Mouse (Mus musculus): ENCODE measurements around the gene Ppbp. TPM values are rescaled to one million over a fixed set of nuclear protein-coding genes. Genes with fewer than 3 reads are reported as not detected.
"Not testable (repeated sequence)": the region's sequence is repeated elsewhere in the genome, so short reads cannot be mapped to it uniquely, and the experiment has no call there.

Ppbp gene
- polyA plus RNA-seq, 1 experiment from 2014 or later, result 2.5 TPM

DNA sequence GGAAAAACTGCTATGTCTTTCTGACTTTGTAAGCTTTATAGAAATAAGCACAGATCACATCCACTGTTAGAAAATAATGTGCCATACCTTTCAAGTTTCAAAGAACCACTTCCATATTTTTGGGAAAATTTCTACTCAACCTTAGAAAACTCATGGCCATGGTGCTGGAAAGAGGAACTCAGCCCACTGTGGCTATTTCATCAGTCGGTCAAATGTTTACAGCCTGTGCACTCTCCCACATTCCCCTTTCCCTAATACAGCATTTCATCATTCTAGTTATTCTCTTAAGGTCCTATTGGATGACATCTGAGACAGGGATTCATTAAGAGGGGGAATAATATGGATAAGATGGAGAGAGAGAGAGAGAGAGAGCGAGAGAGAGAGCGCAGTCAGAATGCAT lies 15.4 kb downstream of the Ppbp start:
- ATAC-seq, result no peak
- no peaks in the 10 kb centered on the region for H3K27me3 ChIP-seq (replicated peaks; ENCODE audit: control insufficient read depth, insufficient read depth, low read length)
- H3K36me3 ChIP-seq (ENCODE audit: control insufficient read depth, insufficient read depth, low read length), result no peaks in the 10 kb centered on the region
- no peak overlapping the region for H3K9ac ChIP-seq (ENCODE audit: low read depth, low read length)
- no peak overlapping the region for H3K4me2 ChIP-seq (ENCODE audit: low read depth, low read length)
- 77% methylated on average over 3 of the region's 3 CpGs for WGBS
- H3K4me1 ChIP-seq (ENCODE audit: control insufficient read depth, insufficient read depth, low read length), result 0 out of 2 replicates have a peak, but pooled peaks cover 4% of the 10 kb centered on the region
- no peak overlapping the region for H3K4me3 ChIP-seq (ENCODE audit: low read length)
- H3K9me3 ChIP-seq (ENCODE audit: control insufficient read depth, low read length), result no peaks in the 10 kb centered on the region
- H3K27ac ChIP-seq (ENCODE audit: low read length), result no peak overlapping the region

DNA sequence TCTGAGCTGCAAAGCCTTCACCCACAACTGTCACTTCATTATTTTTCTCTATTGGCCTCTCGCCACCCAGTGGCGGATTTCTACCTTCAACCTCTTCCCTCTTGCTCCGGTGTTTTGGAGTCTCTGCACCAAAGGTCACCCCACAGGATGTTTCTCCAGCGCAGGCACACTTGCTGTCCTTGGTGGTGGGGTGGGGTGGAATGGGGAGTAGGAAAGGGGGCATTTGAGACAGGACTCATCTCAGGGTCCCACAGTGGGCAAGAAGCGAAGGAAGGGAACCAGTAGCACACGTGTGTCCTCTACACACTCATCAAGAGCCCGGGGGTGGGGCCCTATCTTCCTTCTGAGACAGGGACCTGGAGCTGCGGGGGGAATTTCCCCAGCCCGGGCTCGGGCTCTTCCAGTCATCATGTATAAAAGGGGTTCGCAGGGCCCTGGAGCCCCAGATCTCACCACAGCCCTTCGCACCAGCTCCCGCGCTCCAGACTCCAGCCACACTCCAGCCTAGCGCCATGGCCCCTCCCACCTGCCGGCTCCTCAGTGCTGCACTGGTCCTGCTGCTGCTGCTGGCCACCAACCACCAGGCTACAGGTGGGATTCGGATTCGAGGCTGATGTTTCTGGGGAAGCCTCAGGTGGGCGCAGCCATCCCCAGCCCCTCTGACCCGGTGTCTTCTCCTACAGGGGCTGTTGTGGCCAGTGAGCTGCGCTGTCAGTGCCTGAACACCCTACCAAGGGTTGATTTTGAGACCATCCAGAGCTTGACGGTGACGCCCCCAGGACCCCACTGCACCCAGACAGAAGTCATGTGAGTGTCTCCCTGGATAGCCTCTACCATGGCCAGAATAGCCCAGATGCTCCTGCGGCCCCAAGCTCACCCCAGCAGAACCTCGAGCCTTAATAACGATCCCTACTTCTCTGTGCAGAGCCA lies 17.6 kb downstream of the Ppbp start, which contains the start of gene Cxcl3:
Gene Cxcl3 (plus strand): TSS at position 445 of the 930 bp plus-strand sequence.
- Histone ChIP-seq H3K4me1 (ENCODE audit: control insufficient read depth, insufficient read depth, low read length) (0 out of 2 replicates have a peak, but pooled peaks cover 4% of the 10 kb centered on the region), H3K9me3 (ENCODE audit: control insufficient read depth, low read length) (no peaks in the 10 kb centered on the region), H3K4me2 (ENCODE audit: low read depth, low read length) (peak within 1 kb of the TSS; percentile 82), H3K36me3 (ENCODE audit: control insufficient read depth, insufficient read depth, low read length) (no peaks in the 10 kb centered on the region), H3K9ac (ENCODE audit: low read depth, low read length) (peak within 1 kb of the TSS; percentile 49; the same call in 1 of the 2 replicates), H3K4me3 (ENCODE audit: low read length) (peak within 1 kb of the TSS; percentile 41), H3K27me3 (replicated peaks; ENCODE audit: control insufficient read depth, insufficient read depth, low read length) (no peaks in the 10 kb centered on the region), H3K27ac (ENCODE audit: low read length) (no peak within 1 kb of the TSS)
- 18% methylated on average over 26 of the region's 26 CpGs for WGBS
- ATAC-seq, result peak; percentile 81

DNA sequence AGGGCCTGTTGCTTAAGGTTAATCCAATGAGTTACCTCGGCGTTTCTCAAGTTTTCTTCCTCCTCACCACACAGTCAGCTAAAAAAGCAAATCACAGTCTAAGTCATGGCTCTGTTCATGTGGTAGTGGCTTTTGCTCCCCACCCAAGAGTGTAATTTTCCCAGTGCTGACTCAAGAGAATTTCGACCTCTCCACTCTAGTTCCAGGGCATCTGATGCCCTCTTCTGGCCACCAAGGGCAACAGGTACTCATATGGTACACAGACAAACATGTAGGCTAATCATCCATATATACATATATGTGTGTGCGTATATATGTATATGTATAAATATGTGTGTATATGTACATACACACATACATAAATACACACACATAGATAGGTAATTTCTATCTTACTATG lies 19.8 kb downstream of the Ppbp start:
- Histone ChIP-seq H3K27ac (ENCODE audit: low read length) (no peak overlapping the region), H3K4me3 (ENCODE audit: low read length) (no peak overlapping the region), H3K9me3 (ENCODE audit: control insufficient read depth, low read length) (no peaks in the 10 kb centered on the region), H3K27me3 (replicated peaks; ENCODE audit: control insufficient read depth, insufficient read depth, low read length) (no peaks in the 10 kb centered on the region), H3K4me2 (ENCODE audit: low read depth, low read length) (no peak overlapping the region), H3K9ac (ENCODE audit: low read depth, low read length) (no peak overlapping the region), H3K4me1 (ENCODE audit: control insufficient read depth, insufficient read depth, low read length) (0 out of 2 replicates have a peak, but pooled peaks cover 4% of the 10 kb centered on the region), H3K36me3 (ENCODE audit: control insufficient read depth, insufficient read depth, low read length) (no peaks in the 10 kb centered on the region)
- no peak for ATAC-seq
- WGBS, result 83% methylated on average over 4 of the region's 4 CpGs

DNA sequence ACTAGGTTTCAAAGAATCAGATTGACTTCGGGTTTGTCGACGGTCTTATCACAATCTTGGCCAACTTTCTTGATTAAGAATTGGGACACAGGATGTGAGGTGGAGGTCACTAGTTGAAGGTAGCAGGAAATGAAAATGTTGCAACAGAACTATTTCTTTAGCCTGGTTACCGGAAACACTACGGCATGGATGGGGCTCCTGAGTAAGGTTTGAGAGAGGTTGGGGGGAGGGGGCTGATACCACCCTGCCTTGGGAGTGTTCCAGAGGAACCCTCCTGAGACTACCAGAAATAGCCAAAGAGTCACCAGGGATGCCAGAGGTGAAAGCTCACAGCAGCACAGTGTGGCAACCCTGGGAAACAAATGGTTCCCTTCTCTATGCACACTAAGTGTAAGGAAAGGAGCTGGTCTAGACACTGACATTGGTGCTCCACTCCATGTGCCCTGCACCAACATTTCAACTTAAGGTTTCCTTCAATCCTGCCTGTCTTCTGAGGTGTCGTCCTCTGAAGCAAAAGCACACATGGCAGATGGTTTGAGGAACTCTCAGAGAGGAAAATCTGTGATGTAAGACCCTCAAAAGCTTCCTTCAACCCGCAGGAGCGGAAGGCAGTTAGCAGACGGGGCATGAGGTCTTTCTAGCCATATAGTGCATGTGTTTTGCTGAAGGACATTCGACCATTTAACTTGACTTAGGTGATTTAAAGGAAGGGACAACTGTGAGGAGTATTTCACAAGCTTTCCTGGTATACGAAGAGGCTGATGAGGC lies 21.2 kb downstream of the Ppbp start:
- Histone ChIP-seq H3K9ac (ENCODE audit: low read depth, low read length) (no peak overlapping the region), H3K4me3 (ENCODE audit: low read length) (no peak overlapping the region), H3K9me3 (ENCODE audit: control insufficient read depth, low read length) (no peaks in the 10 kb centered on the region), H3K27me3 (replicated peaks; ENCODE audit: control insufficient read depth, insufficient read depth, low read length) (no peaks in the 10 kb centered on the region), H3K36me3 (ENCODE audit: control insufficient read depth, insufficient read depth, low read length) (no peaks in the 10 kb centered on the region), H3K4me2 (ENCODE audit: low read depth, low read length) (no peak overlapping the region), H3K4me1 (ENCODE audit: control insufficient read depth, insufficient read depth, low read length) (0 out of 2 replicates have a peak, but pooled peaks cover 6% of the 10 kb centered on the region), H3K27ac (ENCODE audit: low read length) (no peak overlapping the region)
- ATAC-seq, result no peak
- WGBS, result 68% methylated on average over 11 of the region's 11 CpGs

DNA sequence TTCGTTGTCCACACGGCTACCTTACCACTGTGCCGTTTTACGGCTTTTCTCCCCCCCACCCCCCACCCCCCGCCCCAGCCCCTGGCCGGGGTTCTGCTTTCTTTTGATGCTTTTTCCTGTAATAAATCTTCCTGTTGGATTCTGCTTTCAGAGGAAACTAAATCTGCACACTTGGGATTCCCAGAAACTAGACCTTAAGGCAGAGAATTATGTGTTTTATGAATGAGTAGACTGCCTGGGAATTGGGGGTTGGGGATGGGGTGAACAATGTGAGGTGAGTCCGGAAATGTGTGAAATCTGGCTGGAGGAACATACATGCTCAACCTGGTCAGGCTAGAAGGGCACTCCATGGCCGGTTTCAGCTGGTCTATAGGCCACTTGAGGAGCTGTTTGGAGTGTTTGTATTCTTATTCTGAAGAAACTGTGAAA lies 21.8 kb downstream of the Ppbp start:
- Histone ChIP-seq H3K9ac (ENCODE audit: low read depth, low read length) (no peak overlapping the region), H3K4me1 (ENCODE audit: control insufficient read depth, insufficient read depth, low read length) (0 out of 2 replicates have a peak, but pooled peaks cover 6% of the 10 kb centered on the region), H3K9me3 (ENCODE audit: control insufficient read depth, low read length) (no peaks in the 10 kb centered on the region), H3K27me3 (replicated peaks; ENCODE audit: control insufficient read depth, insufficient read depth, low read length) (no peaks in the 10 kb centered on the region), H3K4me2 (ENCODE audit: low read depth, low read length) (no peak overlapping the region), H3K36me3 (ENCODE audit: control insufficient read depth, insufficient read depth, low read length) (no peaks in the 10 kb centered on the region), H3K4me3 (ENCODE audit: low read length) (no peak overlapping the region), H3K27ac (ENCODE audit: low read length) (no peak overlapping the region)
- no peak for ATAC-seq
- WGBS, result 44% methylated on average over 8 of the region's 8 CpGs

DNA sequence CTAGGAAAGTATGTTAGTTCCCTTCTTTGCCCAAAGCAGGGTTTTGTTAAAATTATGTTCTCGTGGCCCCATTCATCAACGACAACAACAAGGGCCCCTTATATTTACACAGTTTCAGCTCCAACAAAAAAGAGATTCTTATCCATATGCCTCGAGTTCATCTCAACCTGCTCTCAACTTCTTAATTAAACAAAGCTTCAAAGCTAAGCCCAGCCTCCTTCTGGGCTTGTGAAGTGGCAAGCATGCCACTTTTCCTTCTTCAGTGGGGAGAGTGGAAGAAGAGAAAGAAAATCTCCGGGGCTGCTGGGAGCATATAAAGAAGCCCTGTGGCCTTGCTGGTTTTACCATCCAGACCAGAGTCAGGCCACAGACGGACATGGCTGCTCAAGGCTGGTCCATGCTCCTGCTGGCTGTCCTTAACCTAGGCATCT lies 25.9 kb downstream of the Ppbp start, which contains the start of gene Cxcl15:
Gene Cxcl15 (plus strand): TSS at position 340 of the 431 bp plus-strand sequence.
- H3K4me1 ChIP-seq (ENCODE audit: control insufficient read depth, insufficient read depth, low read length), result 0 out of 2 replicates have a peak, but pooled peaks cover 3% of the 10 kb centered on the region
- no peaks in the 10 kb centered on the region for H3K27me3 ChIP-seq (replicated peaks; ENCODE audit: control insufficient read depth, insufficient read depth, low read length)
- ATAC-seq, result no peak
- H3K9me3 ChIP-seq (ENCODE audit: control insufficient read depth, low read length), result no peaks in the 10 kb centered on the region
- H3K27ac ChIP-seq (ENCODE audit: low read length), result no peak within 1 kb of the TSS
- WGBS, result 47% methylated on average over 5 of the region's 5 CpGs
- no peaks in the 10 kb centered on the region for H3K36me3 ChIP-seq (ENCODE audit: control insufficient read depth, insufficient read depth, low read length)
- no peak within 1 kb of the TSS for H3K4me3 ChIP-seq (ENCODE audit: low read length)
- no peak within 1 kb of the TSS for H3K4me2 ChIP-seq (ENCODE audit: low read depth, low read length)
- H3K9ac ChIP-seq (ENCODE audit: low read depth, low read length), result no peak within 1 kb of the TSS

DNA sequence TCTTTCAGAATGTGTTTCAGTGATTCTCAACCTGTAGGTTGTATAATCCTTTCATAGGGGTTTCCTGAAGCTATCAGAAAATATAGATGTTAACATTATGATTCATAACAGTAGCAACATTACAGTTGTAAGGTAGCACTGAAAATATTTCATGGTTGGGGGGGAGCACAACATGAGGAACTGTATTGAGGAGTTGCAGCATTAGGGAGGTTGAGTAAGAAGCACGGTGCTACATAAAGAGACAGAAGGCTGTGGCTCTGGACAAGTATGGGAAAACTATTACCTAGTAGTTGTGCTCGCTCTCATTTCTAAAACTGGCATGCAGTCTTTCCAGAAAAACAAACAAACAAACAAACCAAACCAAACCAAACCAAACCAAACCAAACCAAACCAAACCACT lies 27.1 kb downstream of the Ppbp start:
- H3K27me3 ChIP-seq (replicated peaks; ENCODE audit: control insufficient read depth, insufficient read depth, low read length); H3K9ac ChIP-seq (ENCODE audit: low read depth, low read length); ATAC-seq; H3K36me3 ChIP-seq (ENCODE audit: control insufficient read depth, insufficient read depth, low read length); H3K9me3 ChIP-seq (ENCODE audit: control insufficient read depth, low read length); H3K4me2 ChIP-seq (ENCODE audit: low read depth, low read length); H3K4me3 ChIP-seq (ENCODE audit: low read length); H3K27ac ChIP-seq (ENCODE audit: low read length); H3K4me1 ChIP-seq (ENCODE audit: control insufficient read depth, insufficient read depth, low read length): not testable (repeated sequence)
- WGBS, result 88% methylated on average over 2 of the region's 2 CpGs

DNA sequence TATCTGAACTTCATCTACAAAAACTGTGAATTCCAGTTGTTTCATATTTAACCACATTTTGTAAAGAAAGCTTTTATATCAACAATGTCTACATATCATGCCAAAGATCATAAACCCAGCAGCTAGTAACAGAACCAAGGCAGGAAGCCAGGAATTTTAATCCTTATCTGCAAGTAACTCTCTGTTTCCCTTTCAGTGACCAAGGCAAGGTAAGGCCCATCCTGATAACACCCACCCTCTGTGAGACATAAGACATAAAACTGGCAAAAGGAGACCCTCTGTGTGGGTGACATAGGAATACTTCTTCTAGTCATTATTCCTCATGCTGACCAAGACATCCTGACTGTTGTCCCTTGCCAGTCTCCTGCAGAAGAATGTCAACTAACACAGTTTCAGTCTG lies 36.3 kb downstream of the Ppbp start:
- Histone ChIP-seq H3K9me3 (ENCODE audit: control insufficient read depth, low read length) (no peaks in the 10 kb centered on the region), H3K27ac (ENCODE audit: low read length) (no peak overlapping the region), H3K4me2 (ENCODE audit: low read depth, low read length) (no peak overlapping the region), H3K4me1 (ENCODE audit: control insufficient read depth, insufficient read depth, low read length) (no peaks in the 10 kb centered on the region), H3K36me3 (ENCODE audit: control insufficient read depth, insufficient read depth, low read length) (no peaks in the 10 kb centered on the region), H3K9ac (ENCODE audit: low read depth, low read length) (no peak overlapping the region), H3K4me3 (ENCODE audit: low read length) (no peak overlapping the region), H3K27me3 (replicated peaks; ENCODE audit: control insufficient read depth, insufficient read depth, low read length) (no peaks in the 10 kb centered on the region)
- no peak for ATAC-seq

DNA sequence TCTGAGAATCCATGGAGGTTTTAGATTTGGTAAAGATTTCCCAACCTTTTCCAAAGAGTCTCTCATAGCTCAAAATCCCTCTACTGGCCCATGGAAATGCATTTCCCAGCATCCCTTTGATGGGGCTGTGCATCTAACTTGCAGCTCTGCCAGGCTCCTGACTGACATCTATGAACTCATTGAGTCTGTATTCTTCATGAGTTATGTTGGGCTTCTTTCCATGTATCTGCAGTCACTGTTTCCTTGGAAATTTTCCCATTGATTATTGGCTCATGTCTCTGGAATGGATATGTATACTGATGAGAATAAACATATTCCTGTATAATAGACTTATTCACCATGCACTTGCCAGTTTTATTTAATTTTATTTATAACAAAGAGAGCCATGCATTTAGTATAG lies 37.7 kb downstream of the Ppbp start:
- H3K36me3 ChIP-seq (ENCODE audit: control insufficient read depth, insufficient read depth, low read length), result no peaks in the 10 kb centered on the region
- H3K4me1 ChIP-seq (ENCODE audit: control insufficient read depth, insufficient read depth, low read length), result no peaks in the 10 kb centered on the region
- ATAC-seq, result no peak
- H3K4me2 ChIP-seq (ENCODE audit: low read depth, low read length), result no peak overlapping the region
- H3K4me3 ChIP-seq (ENCODE audit: low read length), result no peak overlapping the region
- no peak overlapping the region for H3K9ac ChIP-seq (ENCODE audit: low read depth, low read length)
- no peak overlapping the region for H3K27ac ChIP-seq (ENCODE audit: low read length)
- H3K27me3 ChIP-seq (replicated peaks; ENCODE audit: control insufficient read depth, insufficient read depth, low read length), result no peaks in the 10 kb centered on the region
- no peaks in the 10 kb centered on the region for H3K9me3 ChIP-seq (ENCODE audit: control insufficient read depth, low read length)
